Mouse (Mus musculus) C2C12 (cell line): ENCODE measurements around the gene Mrpl35. TPM values are rescaled to one million over a fixed set of nuclear protein-coding genes. Genes with fewer than 3 reads are reported as not detected.

ENCODE experiments used
- H3K27me3 ChIP-seq: one replicate; pipeline ENCODE4 v1.6.1; 2011; ENCODE audit not compliant: control insufficient read depth, insufficient read depth, insufficient read length
- H3K36me3 ChIP-seq: one replicate; pipeline ENCODE4 v1.6.1; 2011; ENCODE audit not compliant: control insufficient read depth, insufficient read depth
- H3K4me3 ChIP-seq: one replicate; pipeline ENCODE4 v1.5.1; 2011; ENCODE audit warnings: mild to moderate bottlenecking, control low read depth; ENCODE audit not compliant: poor library complexity, insufficient read depth, severe bottlenecking
- H3K79me2 ChIP-seq: one replicate; pipeline ENCODE4 v1.6.1; 2011; ENCODE audit not compliant: control insufficient read depth, insufficient read depth
- H3K79me3 ChIP-seq: one replicate; pipeline ENCODE4 v1.6.1; 2011; ENCODE audit warnings: low read depth, control low read depth
- H3ac ChIP-seq: one replicate; pipeline ENCODE3; 2011; ENCODE audit warnings: low read depth; ENCODE audit not compliant: control insufficient read depth, insufficient read length
- CEBPB ChIP-seq: IDR thresholded peaks from one replicate; pipeline ENCODE4 v1.6.1; 2011; ENCODE audit warnings: low read depth, mild to moderate bottlenecking, control low read depth, moderate library complexity
- CTCF ChIP-seq: IDR thresholded peaks from one replicate; pipeline ENCODE4 v1.5.1; 2011; ENCODE audit not compliant: control insufficient read depth, insufficient read depth, insufficient read length
- FOSL1 ChIP-seq: IDR thresholded peaks from one replicate; pipeline ENCODE4 v1.8.0; 2011; ENCODE audit warnings: mild to moderate bottlenecking, low read length; ENCODE audit not compliant: poor library complexity, insufficient read depth, severe bottlenecking
- MAX ChIP-seq: IDR thresholded peaks from one replicate; pipeline ENCODE4 v1.6.1; 2011; ENCODE audit warnings: mild to moderate bottlenecking, control low read depth
- MYOD1 ChIP-seq: IDR thresholded peaks from one replicate; pipeline ENCODE4 v1.6.1; 2011; ENCODE audit warnings: low read depth; ENCODE audit not compliant: control insufficient read depth, insufficient read length
- MYOG ChIP-seq: IDR thresholded peaks from one replicate; pipeline ENCODE4 v1.6.1; 2011; ENCODE audit not compliant: control insufficient read depth, insufficient read length; ENCODE audit errors: extremely low read depth
- USF1 ChIP-seq: IDR thresholded peaks from one replicate; pipeline ENCODE4 v1.6.1; 2011; ENCODE audit warnings: low read depth, mild to moderate bottlenecking, control low read depth, moderate library complexity
- polyA plus RNA-seq: library from polyadenylated mRNA; unstranded; fragments of >200 nt; fragmentation: generic; extraction: Trizol; gene quantifications from one replicate; pipeline ENCODE4 v1.2.1, GENCODE M21; 2012; ENCODE audit warnings: missing spikeins

Gene Mrpl35
- polyA plus RNA-seq, 1 experiment: 19.9 TPM

GRCm38 (mm10) chr6:71804061-71804829, 22.5 kb downstream of the Mrpl35 start:
- TF ChIP-seq MYOD1 (no peak), CTCF (peak; percentile 85)
- Histone ChIP-seq H3K36me3 (no peaks in the 10 kb centered on the region), H3ac (no peak overlapping the region), H3K27me3 (peaks cover 7% of the 10 kb centered on the region), H3K79me3 (no peaks in the 10 kb centered on the region), H3K4me3 (no peak overlapping the region), H3K79me2 (no peaks in the 10 kb centered on the region)

DNA sequence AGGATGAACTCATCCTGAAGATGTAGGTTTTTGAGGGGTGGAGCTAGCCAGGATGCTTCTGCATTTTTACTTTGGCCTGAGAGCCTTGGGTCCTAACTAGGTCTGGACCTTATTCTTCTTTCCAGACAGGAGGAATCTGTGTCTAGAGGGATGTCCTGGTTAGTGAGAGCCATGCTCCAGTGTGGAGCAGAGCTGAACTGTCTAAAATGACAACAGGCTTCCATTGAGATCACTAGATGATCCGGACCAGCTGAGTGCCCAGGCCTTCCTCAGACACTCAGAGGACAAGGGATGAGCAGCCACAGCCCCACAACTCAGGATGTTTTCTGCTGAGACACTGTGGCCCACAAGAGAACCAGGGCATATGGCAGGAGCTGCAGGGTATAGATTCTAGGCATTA, 23.2 kb downstream of the Mrpl35 start:
- Histone ChIP-seq H3K79me2 (no peaks in the 10 kb centered on the region), H3K36me3 (no peaks in the 10 kb centered on the region), H3K27me3 (peaks cover 7% of the 10 kb centered on the region), H3K4me3 (no peak overlapping the region), H3K79me3 (no peaks in the 10 kb centered on the region), H3ac (no peak overlapping the region)
- TF ChIP-seq MYOG (no peak), CTCF (no peak), CEBPB (no peak), FOSL1 (no peak), MAX (no peak), MYOD1 (no peak), USF1 (no peak)

GRCm38 (mm10) chr6:71801714-71802094, 25.1 kb downstream of the Mrpl35 start:
- Histone ChIP-seq H3K79me2 (no peaks in the 10 kb centered on the region), H3K36me3 (no peaks in the 10 kb centered on the region), H3K4me3 (no peak overlapping the region), H3K27me3 (peaks cover 10% of the 10 kb centered on the region), H3K79me3 (no peaks in the 10 kb centered on the region), H3ac (no peak overlapping the region)
- TF ChIP-seq CTCF: no peak
- no peak for TF ChIP-seq MYOG
- TF ChIP-seq FOSL1: no peak
- TF ChIP-seq USF1: no peak
- TF ChIP-seq CEBPB: no peak
- no peak for TF ChIP-seq MYOD1
- no peak for TF ChIP-seq MAX

DNA sequence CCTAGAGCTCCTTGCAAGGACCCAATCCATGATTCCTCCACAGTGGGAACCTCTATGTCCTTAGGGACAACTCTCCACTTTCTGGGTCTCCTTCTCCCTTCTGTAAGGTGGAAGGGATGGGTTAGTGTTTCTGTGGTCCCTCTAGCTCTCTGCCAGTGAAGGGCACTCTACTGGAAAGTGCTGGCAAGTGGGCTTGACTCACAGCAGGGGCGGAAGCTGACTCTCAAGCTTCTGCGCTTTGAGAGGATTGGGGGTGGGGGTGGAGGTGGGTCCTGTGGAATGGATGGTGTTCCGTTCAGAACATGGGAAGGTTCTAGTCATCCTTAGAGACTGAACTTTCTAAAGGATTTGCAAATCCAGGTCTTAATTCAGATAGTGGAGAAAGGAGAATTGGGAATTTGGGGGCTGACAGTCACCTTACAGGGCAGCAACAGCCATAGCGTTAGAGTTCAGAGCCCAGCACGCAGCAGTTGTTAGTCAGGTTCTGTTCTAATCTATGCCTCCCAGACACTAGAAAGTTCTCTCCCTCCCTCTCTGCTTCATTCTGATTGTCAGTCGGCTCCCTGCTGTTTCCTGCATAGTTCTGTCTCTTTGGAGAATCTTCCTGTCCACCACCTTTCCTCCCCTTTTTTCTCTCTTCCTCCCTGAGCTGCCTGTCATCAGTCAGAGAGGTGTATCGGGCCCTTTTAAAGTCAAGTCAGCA, 25.6 kb downstream of the Mrpl35 start:
- no peaks in the 10 kb centered on the region for H3K79me2 ChIP-seq
- H3K36me3 ChIP-seq: no peaks in the 10 kb centered on the region
- TF ChIP-seq MYOG (no peak), MAX (no peak), MYOD1 (no peak), FOSL1 (no peak), CTCF (no peak), CEBPB (no peak), USF1 (no peak)
- no peaks in the 10 kb centered on the region for H3K79me3 ChIP-seq
- peaks cover 15% of the 10 kb centered on the region for H3K27me3 ChIP-seq
- no peak overlapping the region for H3K4me3 ChIP-seq
- H3ac ChIP-seq: no peak overlapping the region

DNA sequence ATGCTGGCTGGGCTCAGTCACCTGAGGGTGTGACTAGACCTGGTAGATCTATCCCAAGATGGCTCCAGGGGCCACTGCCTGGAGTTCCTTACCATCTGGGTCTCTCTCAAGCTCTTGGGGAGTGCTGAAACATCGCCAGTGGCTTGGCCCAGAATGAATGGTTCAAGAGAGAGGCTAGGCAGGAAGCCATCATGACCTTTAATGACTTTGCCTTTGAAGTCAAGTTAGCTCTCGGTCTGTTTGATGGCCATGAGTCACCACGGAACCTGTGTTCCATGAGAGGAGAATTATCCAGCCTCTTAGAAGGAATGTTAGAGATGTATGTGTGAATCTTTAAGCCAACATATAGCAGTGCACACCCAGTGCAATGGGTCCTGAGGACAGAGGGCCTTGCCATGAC, 27.4 kb downstream of the Mrpl35 start:
- peaks cover 25% of the 10 kb centered on the region for H3K27me3 ChIP-seq
- H3ac ChIP-seq: no peak overlapping the region
- H3K36me3 ChIP-seq: no peaks in the 10 kb centered on the region
- no peaks in the 10 kb centered on the region for H3K79me2 ChIP-seq
- H3K79me3 ChIP-seq: no peaks in the 10 kb centered on the region
- TF ChIP-seq CTCF (no peak), FOSL1 (no peak), MYOD1 (no peak), MYOG (no peak), MAX (no peak), USF1 (no peak), CEBPB (no peak)
- H3K4me3 ChIP-seq: no peak overlapping the region
